Mouse (Mus musculus): Measurements from ENCODE around the gene Prrg2. TPM values are rescaled to one million over a fixed set of nuclear protein-coding genes. Genes with fewer than 3 reads are reported as not detected.
A peak's percentile ranks its signal among the peaks of the same experiment; 100 is the strongest.
"Not testable (repeated sequence)": the region's sequence is repeated elsewhere in the genome, so short reads cannot be mapped to it uniquely, and the experiment has no call there.

Prrg2 gene
- polyA plus RNA-seq, 1 experiment from 2014 or later, result 29.5 TPM

- H3K4me1 ChIP-seq (replicated peaks), result peaks cover 16% of the 10 kb centered on the region
- H3K4me2 ChIP-seq (replicated peaks), result no peak overlapping the region
- H3K36me3 ChIP-seq, result no peaks in the 10 kb centered on the region
- 0 out of 2 replicates have a peak overlapping the region, but pooled peaks have one; percentile 17 for H3K27ac ChIP-seq
- H3K9ac ChIP-seq, result no peak overlapping the region
- ATAC-seq, result no peak
- H3K9me3 ChIP-seq, result no peaks in the 10 kb centered on the region
- H3K4me3 ChIP-seq (replicated peaks), result no peak overlapping the region
- no peaks in the 10 kb centered on the region for H3K27me3 ChIP-seq (replicated peaks)
- WGBS, result 53% methylated on average over 6 of the region's 6 CpGs
Measured at GRCm38 (mm10) chr7:45097479-45097878, 35.0 kb upstream of the Prrg2 start.

GRCm38 (mm10) chr7:45095965-45096364 lies 33.5 kb upstream of the Prrg2 start:
- H3K27me3 ChIP-seq (replicated peaks); H3K4me2 ChIP-seq (replicated peaks); H3K36me3 ChIP-seq; H3K4me3 ChIP-seq (replicated peaks); H3K9me3 ChIP-seq; ATAC-seq; H3K27ac ChIP-seq; H3K9ac ChIP-seq: not testable (repeated sequence)
- WGBS, result 92% methylated on average over 14 of the region's 14 CpGs
- H3K4me1 ChIP-seq (replicated peaks), result peaks cover 11% of the 10 kb centered on the region

- no peak overlapping the region for H3K4me3 ChIP-seq (replicated peaks)
- H3K4me1 ChIP-seq (replicated peaks), result peaks cover 14% of the 10 kb centered on the region
- ATAC-seq, result no peak
- H3K27ac ChIP-seq, result no peak overlapping the region
- 80% methylated on average over 6 of the region's 6 CpGs for WGBS
- H3K27me3 ChIP-seq (replicated peaks), result no peaks in the 10 kb centered on the region
- no peak overlapping the region for H3K4me2 ChIP-seq (replicated peaks)
- H3K9me3 ChIP-seq, result no peaks in the 10 kb centered on the region
- no peak overlapping the region for H3K9ac ChIP-seq
- H3K36me3 ChIP-seq, result no peaks in the 10 kb centered on the region
Measured at GRCm38 (mm10) chr7:45095367-45095766, 32.9 kb upstream of the Prrg2 start.

- Histone ChIP-seq H3K4me3 (replicated peaks) (no peak overlapping the region), H3K36me3 (no peaks in the 10 kb centered on the region), H3K9ac (no peak overlapping the region), H3K4me1 (replicated peaks) (peaks cover 17% of the 10 kb centered on the region), H3K27ac (no peak overlapping the region), H3K27me3 (replicated peaks) (no peaks in the 10 kb centered on the region), H3K4me2 (replicated peaks) (no peak overlapping the region), H3K9me3 (no peaks in the 10 kb centered on the region)
- WGBS, result 32% methylated on average over 7 of the region's 7 CpGs
- ATAC-seq, result no peak
Measured at GRCm38 (mm10) chr7:45094121-45094520, 31.6 kb upstream of the Prrg2 start.

DNA sequence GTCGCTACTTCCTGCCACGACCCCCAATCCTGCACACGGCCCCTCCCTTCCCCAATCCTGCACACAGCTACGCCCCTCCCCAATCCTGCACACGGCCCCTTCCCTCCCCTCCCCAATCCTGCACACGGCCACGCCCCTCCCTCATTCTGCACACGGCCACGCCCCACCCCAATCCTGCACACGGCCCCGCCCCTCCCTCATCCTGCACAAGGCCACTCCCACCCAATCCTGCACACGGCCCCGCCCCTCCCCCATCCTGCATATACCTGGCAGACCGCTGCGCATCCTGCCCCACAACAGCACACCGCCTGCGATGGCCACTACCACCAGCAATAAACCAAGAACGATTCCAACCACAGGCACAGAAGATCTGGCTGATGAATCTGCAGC lies 31.0 kb upstream of the Prrg2 start:
- 38% methylated on average over 15 of the region's 18 CpGs for WGBS

GRCm38 (mm10) chr7:45092828-45093515 lies 30.5 kb upstream of the Prrg2 start:
- no peak overlapping the region for H3K4me3 ChIP-seq (replicated peaks)
- peaks cover 6% of the 10 kb centered on the region; the same call in 1 of the 2 replicates for H3K36me3 ChIP-seq
- 48% methylated on average over 12 of the region's 12 CpGs for WGBS
- no peak overlapping the region for H3K9ac ChIP-seq
- peaks cover 17% of the 10 kb centered on the region for H3K4me1 ChIP-seq (replicated peaks)
- no peaks in the 10 kb centered on the region for H3K9me3 ChIP-seq
- no peak for ATAC-seq
- peak overlapping the region; percentile 19; the same call in 1 of the 2 replicates for H3K4me2 ChIP-seq (replicated peaks)
- no peaks in the 10 kb centered on the region for H3K27me3 ChIP-seq (replicated peaks)
- peak overlapping the region; percentile 83 for H3K27ac ChIP-seq

More for the DNA sequence above, 31.0 kb upstream of the Prrg2 start:
- Histone ChIP-seq H3K4me1 (replicated peaks) (peaks cover 17% of the 10 kb centered on the region), H3K4me2 (replicated peaks) (peak overlapping the region; percentile 19; the same call in 1 of the 2 replicates), H3K27me3 (replicated peaks) (no peaks in the 10 kb centered on the region), H3K9ac (no peak overlapping the region), H3K36me3 (peaks cover 1% of the 10 kb centered on the region; the same call in 1 of the 2 replicates), H3K27ac (peak overlapping the region; percentile 83; the same call in 1 of the 2 replicates), H3K9me3 (no peaks in the 10 kb centered on the region), H3K4me3 (replicated peaks) (no peak overlapping the region)
- no peak for ATAC-seq

GRCm38 (mm10) chr7:45092048-45092447 lies 29.6 kb upstream of the Prrg2 start, which contains the start of gene Rcn3:
TSS of gene Rcn3 (minus strand) at chr7:45092221.
- H3K4me2 ChIP-seq (replicated peaks), result peak within 1 kb of the TSS; percentile 61
- H3K9ac ChIP-seq, result peak within 1 kb of the TSS; percentile 64
- H3K36me3 ChIP-seq, result peaks cover 11% of the 10 kb centered on the region
- WGBS, result under 1% methylated on average over 16 of the region's 16 CpGs
- peak within 1 kb of the TSS; percentile 83 for H3K27ac ChIP-seq
- H3K4me1 ChIP-seq (replicated peaks), result peaks cover 17% of the 10 kb centered on the region
- H3K9me3 ChIP-seq, result no peaks in the 10 kb centered on the region
- peak; percentile 91 for ATAC-seq
- H3K4me3 ChIP-seq (replicated peaks), result peak within 1 kb of the TSS; percentile 50
- no peaks in the 10 kb centered on the region for H3K27me3 ChIP-seq (replicated peaks)

DNA sequence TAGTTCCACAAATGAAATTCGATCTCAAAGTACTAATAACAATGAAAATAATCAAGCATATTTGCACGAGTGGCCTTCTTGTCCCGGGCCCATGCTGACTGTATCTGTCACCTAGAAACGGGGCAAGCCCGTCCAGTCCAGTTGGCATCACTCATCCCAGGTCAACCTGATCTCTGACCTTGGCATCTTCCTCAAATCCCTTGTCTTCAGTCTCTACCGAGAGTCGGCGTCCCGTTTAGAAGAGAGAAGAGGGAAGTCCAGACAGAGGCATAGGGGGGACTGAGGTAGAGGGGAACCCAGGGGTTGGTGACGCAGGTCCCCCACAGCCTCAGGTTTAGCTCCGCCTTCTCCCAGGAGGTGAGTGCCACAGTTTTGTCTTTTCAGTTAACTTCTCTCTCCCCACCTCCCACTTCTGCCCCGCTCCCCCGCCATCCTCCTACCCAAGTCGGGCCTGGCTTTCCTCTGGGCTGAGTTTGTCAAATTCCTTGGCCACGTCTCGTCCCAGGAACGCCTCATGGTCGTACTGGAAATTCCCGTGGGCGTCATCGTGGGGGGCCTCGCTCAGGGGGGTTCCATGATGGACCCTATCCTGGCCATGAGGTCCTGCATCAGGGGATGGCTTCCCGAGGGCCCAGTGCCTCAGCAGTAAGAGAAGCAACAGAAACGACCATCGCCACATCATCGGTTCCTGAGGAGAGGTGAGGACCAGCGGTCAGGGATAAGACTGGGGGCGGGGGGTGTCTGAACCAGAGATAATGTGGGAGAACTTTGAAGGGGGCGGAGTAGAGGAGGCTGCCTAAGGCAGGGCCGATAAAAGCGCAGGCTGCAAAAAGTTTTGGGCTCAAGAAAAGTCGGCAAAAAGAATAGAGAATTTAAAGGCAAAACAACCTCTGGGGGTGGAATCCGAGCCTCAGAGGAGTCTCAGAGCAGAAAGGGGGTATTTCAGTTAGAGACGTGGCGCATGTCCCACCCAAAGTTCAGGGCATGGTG lies 28.8 kb upstream of the Prrg2 start:
- H3K9ac ChIP-seq, result peak overlapping the region; percentile 64
- WGBS, result 13% methylated on average over 35 of the region's 35 CpGs
- peak overlapping the region; percentile 61 for H3K4me2 ChIP-seq (replicated peaks)
- peak overlapping the region; percentile 50 for H3K4me3 ChIP-seq (replicated peaks)
- H3K27me3 ChIP-seq (replicated peaks), result no peaks in the 10 kb centered on the region
- ATAC-seq, result peak; percentile 56
- peak overlapping the region; percentile 82 for H3K27ac ChIP-seq
- no peaks in the 10 kb centered on the region for H3K9me3 ChIP-seq
- peaks cover 17% of the 10 kb centered on the region for H3K4me1 ChIP-seq (replicated peaks)
- H3K36me3 ChIP-seq, result peaks cover 18% of the 10 kb centered on the region

DNA sequence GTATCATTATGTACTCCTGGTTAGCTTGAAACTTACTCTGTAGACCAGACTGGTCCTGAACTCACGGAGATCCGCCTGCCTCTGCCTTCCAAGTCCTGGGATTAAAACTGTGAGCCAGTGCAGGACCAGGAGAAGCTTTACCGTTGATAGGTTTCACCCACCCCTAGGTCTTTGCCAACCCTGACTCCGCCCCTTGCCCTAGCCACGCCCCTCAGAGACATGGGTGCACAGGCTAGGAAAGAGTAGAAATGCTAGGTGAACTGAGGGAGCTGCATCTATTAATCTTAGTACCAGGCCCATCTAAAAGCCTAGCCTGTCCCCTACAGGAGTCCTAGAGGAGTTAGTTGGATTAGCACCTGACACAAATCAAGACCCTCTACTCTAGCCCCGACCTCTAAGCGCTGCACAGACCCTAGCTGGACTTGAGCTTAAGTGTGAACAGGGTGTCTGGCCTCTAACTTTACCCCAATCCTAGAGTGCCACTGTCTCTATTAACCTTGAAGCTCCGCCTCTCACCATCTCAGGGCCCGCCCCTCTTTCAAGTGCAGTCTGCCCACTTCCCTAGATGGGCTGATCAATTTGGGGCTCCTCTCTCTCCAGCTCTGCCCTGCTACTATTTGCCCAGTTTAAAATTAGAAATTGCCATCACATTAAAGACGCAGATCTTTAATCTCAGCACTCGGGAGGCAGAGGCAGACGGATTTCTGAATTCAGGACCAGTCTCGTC lies 27.9 kb upstream of the Prrg2 start:
- peaks cover 17% of the 10 kb centered on the region for H3K4me1 ChIP-seq (replicated peaks)
- H3K27ac ChIP-seq, result 0 out of 2 replicates have a peak overlapping the region, but pooled peaks have one; percentile 82
- H3K9ac ChIP-seq, result no peak overlapping the region; the same call in 1 of the 2 replicates
- H3K9me3 ChIP-seq, result no peaks in the 10 kb centered on the region
- no peaks in the 10 kb centered on the region for H3K27me3 ChIP-seq (replicated peaks)
- peak overlapping the region; percentile 61 for H3K4me2 ChIP-seq (replicated peaks)
- ATAC-seq, result no peak
- peaks cover 22% of the 10 kb centered on the region for H3K36me3 ChIP-seq
- WGBS, result 78% methylated on average over 13 of the region's 13 CpGs
- H3K4me3 ChIP-seq (replicated peaks), result peak overlapping the region; percentile 50

DNA sequence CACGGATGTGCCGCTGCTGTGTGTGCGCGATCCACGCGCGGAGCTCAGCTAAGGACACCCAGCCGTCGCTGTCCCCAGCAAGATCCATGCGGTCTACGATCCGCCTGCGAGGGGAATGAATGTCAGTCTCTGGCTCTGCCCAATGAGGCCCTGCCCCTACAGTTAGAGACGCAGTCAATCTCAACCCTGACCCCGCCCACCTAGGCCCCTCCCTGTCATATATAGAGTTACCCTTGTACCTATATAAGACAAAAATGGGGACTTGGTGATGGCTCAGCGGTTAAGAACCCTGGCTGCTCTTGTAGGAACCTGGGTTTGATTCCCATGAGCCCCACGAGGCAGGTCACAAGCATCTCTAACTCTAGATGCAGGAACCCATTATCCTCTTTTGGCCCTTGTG lies 26.1 kb upstream of the Prrg2 start:
- Histone ChIP-seq H3K9ac (no peak overlapping the region), H3K9me3 (no peaks in the 10 kb centered on the region), H3K4me3 (replicated peaks) (no peak overlapping the region), H3K4me1 (replicated peaks) (peaks cover 13% of the 10 kb centered on the region), H3K36me3 (peaks cover 24% of the 10 kb centered on the region), H3K4me2 (replicated peaks) (no peak overlapping the region), H3K27me3 (replicated peaks) (no peaks in the 10 kb centered on the region), H3K27ac (no peak overlapping the region)
- ATAC-seq, result no peak
- WGBS, result 92% methylated on average over 17 of the region's 17 CpGs

GRCm38 (mm10) chr7:45086084-45086483 lies 23.6 kb upstream of the Prrg2 start:
- Histone ChIP-seq H3K27ac (no peak overlapping the region), H3K27me3 (replicated peaks) (no peaks in the 10 kb centered on the region), H3K4me3 (replicated peaks) (no peak overlapping the region), H3K9ac (no peak overlapping the region), H3K36me3 (peaks cover 30% of the 10 kb centered on the region), H3K4me2 (replicated peaks) (no peak overlapping the region), H3K4me1 (replicated peaks) (peaks cover 13% of the 10 kb centered on the region), H3K9me3 (no peaks in the 10 kb centered on the region)
- 75% methylated on average over 4 of the region's 4 CpGs for WGBS
- ATAC-seq, result no peak
